In genomic region chr5:71915711-71916110, GRCm38 (mm10) we compare ENCODE assay signal across 27 mouse cellular contexts.
"Had no signal": no experiment of that assay in that cellular context is flagged by ENCODE, and none has a peak within 500 bp of the region (broad histone marks: within the 10 kb centered on the region; RNA-seq: fewer than 3 reads in every experiment).

No protein-coding gene starts in this region.

- ATAC-seq: forebrain, postnatal 0 days; hindbrain, postnatal 0 days; intestine, embryonic 16.5 days; liver, embryonic 12.5 days had no signal

- H3K4me1 ChIP-seq: heart, embryonic 13.5 days; heart, embryonic 15.5 days; hindbrain, embryonic 13.5 days; hindbrain, embryonic 15.5 days; kidney, embryonic 15.5 days; limb, embryonic 13.5 days; limb, embryonic 15.5 days; liver, embryonic 12.5 days had no signal

- H3K9ac ChIP-seq: forebrain, postnatal 0 days; heart, embryonic 13.5 days; heart, embryonic 15.5 days; hindbrain, embryonic 13.5 days; hindbrain, embryonic 15.5 days; kidney, embryonic 15.5 days; limb, embryonic 13.5 days; limb, embryonic 15.5 days; liver, embryonic 12.5 days; liver, embryonic 14.5 days had no signal

- H3K9me3 ChIP-seq: heart, embryonic 13.5 days; heart, embryonic 15.5 days; hindbrain, embryonic 13.5 days; hindbrain, embryonic 15.5 days; kidney, embryonic 15.5 days; limb, embryonic 13.5 days; limb, embryonic 15.5 days had no signal

- H3K36me3 ChIP-seq: heart, embryonic 13.5 days; heart, embryonic 15.5 days; hindbrain, embryonic 13.5 days; hindbrain, embryonic 15.5 days; kidney, embryonic 15.5 days; limb, embryonic 13.5 days; limb, embryonic 15.5 days; liver, embryonic 12.5 days had no signal

- H3K4me3 ChIP-seq: heart, adult 2 months; heart, embryonic 13.5 days; heart, embryonic 15.5 days; hindbrain, embryonic 13.5 days; hindbrain, embryonic 15.5 days; kidney, embryonic 15.5 days; limb, embryonic 13.5 days; limb, embryonic 15.5 days; liver, embryonic 12.5 days had no signal

- H3K27ac ChIP-seq: heart, adult 2 months; heart, embryonic 13.5 days; heart, embryonic 15.5 days; hindbrain, embryonic 13.5 days; hindbrain, embryonic 15.5 days; hindbrain, postnatal 0 days; kidney, embryonic 15.5 days; kidney, postnatal 0 days; limb, embryonic 13.5 days; limb, embryonic 15.5 days; liver, embryonic 12.5 days; liver, embryonic 14.5 days had no signal

- DNase-seq: forebrain, postnatal 0 days; gastrocnemius, postnatal 14 days; gastrocnemius, postnatal 36 days; heart, adult 11 months; heart, adult 2 months; heart, postnatal 14 days; heart, postnatal 36 days; kidney, adult 11 months; kidney, adult 2 months; kidney, adult 9 months; kidney, postnatal 14 days; kidney, postnatal 36 days; layer of hippocampus, adult 9-11 months; layer of hippocampus, postnatal 36 days had no signal

- H3K27me3 ChIP-seq: heart, embryonic 13.5 days; heart, embryonic 15.5 days; hindbrain, embryonic 13.5 days; hindbrain, embryonic 15.5 days; kidney, embryonic 15.5 days; limb, embryonic 13.5 days; limb, embryonic 15.5 days; liver, embryonic 12.5 days had no signal

- H3K4me2 ChIP-seq: heart, embryonic 11.5 days; heart, embryonic 13.5 days; heart, embryonic 15.5 days; hindbrain, embryonic 13.5 days; hindbrain, embryonic 15.5 days; kidney, embryonic 15.5 days; limb, embryonic 13.5 days; limb, embryonic 15.5 days; liver, embryonic 12.5 days had no signal
